Mouse (Mus musculus): ENCODE measurements around the gene Btrc. TPM values are rescaled to one million over a fixed set of nuclear protein-coding genes. Genes with fewer than 3 reads are reported as not detected.

The Btrc gene
- polyA plus RNA-seq, 1 experiment: 11.9 TPM

- no peak overlapping the region for H3ac ChIP-seq (ENCODE audit: control insufficient read depth, insufficient read length, low read depth)
- H3K27me3 ChIP-seq (ENCODE audit: control insufficient read depth, insufficient read depth, insufficient read length): no peaks in the 10 kb centered on the region
- H3K4me3 ChIP-seq (ENCODE audit: insufficient read depth, poor library complexity, severe bottlenecking): no peak overlapping the region
- H3K79me2 ChIP-seq (ENCODE audit: control insufficient read depth, insufficient read depth): no peaks in the 10 kb centered on the region
- H3K36me3 ChIP-seq (ENCODE audit: control insufficient read depth, insufficient read depth): no peaks in the 10 kb centered on the region
- no peaks in the 10 kb centered on the region for H3K79me3 ChIP-seq (ENCODE audit: low read depth)
- no peak for TF ChIP-seq MAX (IDR thresholded peaks at IDR 0.05)
- no peak for TF ChIP-seq MYOG (IDR thresholded peaks at IDR 0.05; ENCODE audit: control insufficient read depth, extremely low read depth, insufficient read length)
- no peak for TF ChIP-seq USF1 (IDR thresholded peaks at IDR 0.05; ENCODE audit: low read depth)
- no peak for TF ChIP-seq FOSL1 (IDR thresholded peaks at IDR 0.05; ENCODE audit: insufficient read depth, low read length, poor library complexity, severe bottlenecking)
- no peak for TF ChIP-seq CEBPB (IDR thresholded peaks at IDR 0.05; ENCODE audit: low read depth)
- TF ChIP-seq CTCF (IDR thresholded peaks at IDR 0.05; ENCODE audit: control insufficient read depth, insufficient read depth, insufficient read length): no peak
- no peak for TF ChIP-seq MYOD1 (IDR thresholded peaks at IDR 0.05; ENCODE audit: control insufficient read depth, insufficient read length, low read depth)
Observed at GRCm38 (mm10) chr19:45447886-45448285, 84.4 kb downstream of the Btrc start.

GRCm38 (mm10) chr19:45454391-45454790 is 90.9 kb downstream of the Btrc start:
- no peaks in the 10 kb centered on the region for H3K36me3 ChIP-seq (ENCODE audit: control insufficient read depth, insufficient read depth)
- TF ChIP-seq USF1 (IDR thresholded peaks at IDR 0.05; ENCODE audit: low read depth): no peak
- no peak for TF ChIP-seq MYOG (IDR thresholded peaks at IDR 0.05; ENCODE audit: control insufficient read depth, extremely low read depth, insufficient read length)
- no peak for TF ChIP-seq FOSL1 (IDR thresholded peaks at IDR 0.05; ENCODE audit: insufficient read depth, low read length, poor library complexity, severe bottlenecking)
- no peak for TF ChIP-seq CEBPB (IDR thresholded peaks at IDR 0.05; ENCODE audit: low read depth)
- no peak for TF ChIP-seq MAX (IDR thresholded peaks at IDR 0.05)
- no peak for TF ChIP-seq MYOD1 (IDR thresholded peaks at IDR 0.05; ENCODE audit: control insufficient read depth, insufficient read length, low read depth)
- TF ChIP-seq CTCF (IDR thresholded peaks at IDR 0.05; ENCODE audit: control insufficient read depth, insufficient read depth, insufficient read length): no peak
- H3K79me3 ChIP-seq (ENCODE audit: low read depth): no peaks in the 10 kb centered on the region
- H3K79me2 ChIP-seq (ENCODE audit: control insufficient read depth, insufficient read depth): no peaks in the 10 kb centered on the region
- no peaks in the 10 kb centered on the region for H3K27me3 ChIP-seq (ENCODE audit: control insufficient read depth, insufficient read depth, insufficient read length)
- H3ac ChIP-seq (ENCODE audit: control insufficient read depth, insufficient read length, low read depth): no peak overlapping the region
- no peak overlapping the region for H3K4me3 ChIP-seq (ENCODE audit: insufficient read depth, poor library complexity, severe bottlenecking)

- Histone ChIP-seq H3K79me3 (ENCODE audit: low read depth) (no peaks in the 10 kb centered on the region), H3K27me3 (ENCODE audit: control insufficient read depth, insufficient read depth, insufficient read length) (no peaks in the 10 kb centered on the region), H3ac (ENCODE audit: control insufficient read depth, insufficient read length, low read depth) (no peak overlapping the region), H3K79me2 (ENCODE audit: control insufficient read depth, insufficient read depth) (no peaks in the 10 kb centered on the region), H3K36me3 (ENCODE audit: control insufficient read depth, insufficient read depth) (no peaks in the 10 kb centered on the region), H3K4me3 (ENCODE audit: insufficient read depth, poor library complexity, severe bottlenecking) (no peak overlapping the region)
- TF ChIP-seq CTCF (IDR thresholded peaks at IDR 0.05; ENCODE audit: control insufficient read depth, insufficient read depth, insufficient read length) (no peak), MYOG (IDR thresholded peaks at IDR 0.05; ENCODE audit: control insufficient read depth, extremely low read depth, insufficient read length) (no peak), USF1 (IDR thresholded peaks at IDR 0.05; ENCODE audit: low read depth) (no peak), CEBPB (IDR thresholded peaks at IDR 0.05; ENCODE audit: low read depth) (no peak), MAX (IDR thresholded peaks at IDR 0.05) (no peak), FOSL1 (IDR thresholded peaks at IDR 0.05; ENCODE audit: insufficient read depth, low read length, poor library complexity, severe bottlenecking) (no peak), MYOD1 (IDR thresholded peaks at IDR 0.05; ENCODE audit: control insufficient read depth, insufficient read length, low read depth) (no peak)
Observed at GRCm38 (mm10) chr19:45456896-45457295, 93.4 kb downstream of the Btrc start.

- Histone ChIP-seq H3K4me3 (ENCODE audit: insufficient read depth, poor library complexity, severe bottlenecking) (no peak overlapping the region), H3K36me3 (ENCODE audit: control insufficient read depth, insufficient read depth) (no peaks in the 10 kb centered on the region), H3K27me3 (ENCODE audit: control insufficient read depth, insufficient read depth, insufficient read length) (no peaks in the 10 kb centered on the region), H3K79me2 (ENCODE audit: control insufficient read depth, insufficient read depth) (no peaks in the 10 kb centered on the region), H3ac (ENCODE audit: control insufficient read depth, insufficient read length, low read depth) (no peak overlapping the region), H3K79me3 (ENCODE audit: low read depth) (no peaks in the 10 kb centered on the region)
- TF ChIP-seq CTCF (IDR thresholded peaks at IDR 0.05; ENCODE audit: control insufficient read depth, insufficient read depth, insufficient read length) (no peak), CEBPB (IDR thresholded peaks at IDR 0.05; ENCODE audit: low read depth) (no peak)
Observed at GRCm38 (mm10) chr19:45458702-45459101, 95.2 kb downstream of the Btrc start.

- H3K4me3 ChIP-seq (ENCODE audit: insufficient read depth, poor library complexity, severe bottlenecking): no peak overlapping the region
- no peak overlapping the region for H3ac ChIP-seq (ENCODE audit: control insufficient read depth, insufficient read length, low read depth)
- H3K27me3 ChIP-seq (ENCODE audit: control insufficient read depth, insufficient read depth, insufficient read length): no peaks in the 10 kb centered on the region
- H3K79me2 ChIP-seq (ENCODE audit: control insufficient read depth, insufficient read depth): no peaks in the 10 kb centered on the region
- H3K79me3 ChIP-seq (ENCODE audit: low read depth): no peaks in the 10 kb centered on the region
- TF ChIP-seq MYOG (IDR thresholded peaks at IDR 0.05; ENCODE audit: control insufficient read depth, extremely low read depth, insufficient read length) (no peak), MYOD1 (IDR thresholded peaks at IDR 0.05; ENCODE audit: control insufficient read depth, insufficient read length, low read depth) (no peak), CTCF (IDR thresholded peaks at IDR 0.05; ENCODE audit: control insufficient read depth, insufficient read depth, insufficient read length) (no peak), FOSL1 (IDR thresholded peaks at IDR 0.05; ENCODE audit: insufficient read depth, low read length, poor library complexity, severe bottlenecking) (no peak), MAX (IDR thresholded peaks at IDR 0.05) (no peak), USF1 (IDR thresholded peaks at IDR 0.05; ENCODE audit: low read depth) (no peak), CEBPB (IDR thresholded peaks at IDR 0.05; ENCODE audit: low read depth) (no peak)
- no peaks in the 10 kb centered on the region for H3K36me3 ChIP-seq (ENCODE audit: control insufficient read depth, insufficient read depth)
Observed at GRCm38 (mm10) chr19:45459931-45460665, 96.6 kb downstream of the Btrc start.

All from C2C12 (cell line).